Mouse (Mus musculus) myocyte (in vitro differentiated cells): ENCODE measurements around the gene Tmem234. TPM values are rescaled to one million over a fixed set of nuclear protein-coding genes. Genes with fewer than 3 reads are reported as not detected.
A peak's percentile ranks its signal among the peaks of the same experiment; 100 is the strongest.

Experiments used
- H3K27me3 ChIP-seq: one replicate; pipeline ENCODE4 v1.6.1; 2011; ENCODE audit not compliant: control insufficient read depth, insufficient read depth, insufficient read length
- H3K36me3 ChIP-seq: one replicate; pipeline ENCODE4 v1.6.1; 2011; ENCODE audit not compliant: control insufficient read depth, insufficient read depth
- H3K4me2 ChIP-seq: one replicate; pipeline ENCODE4 v1.6.1; 2011; ENCODE audit warnings: low read depth, control low read depth
- H3K4me3 ChIP-seq: one replicate; pipeline ENCODE4 v1.5.1; 2011; ENCODE audit warnings: mild to moderate bottlenecking, control low read depth, moderate library complexity
- H3K79me2 ChIP-seq: one replicate; pipeline ENCODE4 v1.6.1; 2011; ENCODE audit not compliant: control insufficient read depth, insufficient read depth
- H3ac ChIP-seq: one replicate; pipeline ENCODE4 v1.6.1; 2011; ENCODE audit not compliant: control insufficient read depth, insufficient read length
- CEBPB ChIP-seq: IDR thresholded peaks from 2 replicates; pipeline ENCODE4 v1.6.1; 2011; ENCODE audit warnings: mild to moderate bottlenecking, moderate library complexity; ENCODE audit not compliant: poor library complexity, insufficient read depth, severe bottlenecking
- E2F4 ChIP-seq: IDR thresholded peaks from one replicate; pipeline ENCODE4 v1.6.1; 2011; ENCODE audit warnings: mild to moderate bottlenecking, control low read depth, moderate library complexity; ENCODE audit not compliant: insufficient read depth
- MAX ChIP-seq: IDR thresholded peaks from one replicate; pipeline ENCODE4 v1.6.1; 2011; ENCODE audit warnings: low read depth, mild to moderate bottlenecking, control low read depth
- MYOD1 ChIP-seq, 3 experiments: IDR thresholded peaks; one replicate each; pipeline ENCODE4 v1.6.1; 2011; ENCODE audit warnings: control low read depth in 2 of 3, low read depth in 2 of 3, mild to moderate bottlenecking in 2 of 3, moderate library complexity in 1 of 3; ENCODE audit not compliant: insufficient read length in 2 of 3, control insufficient read depth in 1 of 3
- MYOG ChIP-seq, 3 experiments: IDR thresholded peaks; one replicate each; pipeline ENCODE4 v1.6.1; 2011; ENCODE audit warnings: control low read depth in 2 of 3, low read depth in 2 of 3, mild to moderate bottlenecking in 2 of 3; ENCODE audit not compliant: insufficient read length in 2 of 3, control insufficient read depth in 1 of 3, insufficient read depth in 1 of 3
- POLR2A ChIP-seq: IDR thresholded peaks from one replicate; pipeline ENCODE4 v1.6.1; 2011; ENCODE audit warnings: low read depth, mild to moderate bottlenecking, control low read depth, moderate library complexity; ENCODE audit not compliant: insufficient read length
- POLR2AphosphoS2 ChIP-seq: IDR thresholded peaks from one replicate; pipeline ENCODE4 v1.6.1; 2011; ENCODE audit warnings: low read depth, control low read depth; ENCODE audit not compliant: insufficient read length
- REST ChIP-seq: IDR thresholded peaks from one replicate; pipeline ENCODE4 v1.6.1; 2011; ENCODE audit warnings: mild to moderate bottlenecking, control low read depth, moderate library complexity; ENCODE audit not compliant: insufficient read depth, insufficient read length
- SRF ChIP-seq: IDR thresholded peaks from one replicate; pipeline ENCODE4 v1.6.1; 2011; ENCODE audit warnings: low read depth; ENCODE audit not compliant: control insufficient read depth, insufficient read length
- TCF12 ChIP-seq: IDR thresholded peaks from one replicate; pipeline ENCODE4 v1.6.1; 2011; ENCODE audit warnings: mild to moderate bottlenecking, control low read depth; ENCODE audit not compliant: poor library complexity, insufficient read depth, severe bottlenecking
- TCF3 ChIP-seq: IDR thresholded peaks from one replicate; pipeline ENCODE4 v1.6.1; 2011; ENCODE audit warnings: low read depth, control low read depth; ENCODE audit not compliant: insufficient read length
- USF1 ChIP-seq: IDR thresholded peaks from one replicate; pipeline ENCODE4 v1.6.1; 2011; ENCODE audit warnings: low read depth, mild to moderate bottlenecking, control low read depth, moderate library complexity
- polyA plus RNA-seq: library from polyadenylated mRNA; unstranded; fragments of >200 nt; fragmentation: generic; extraction: Trizol; gene quantifications from one replicate; pipeline ENCODE4 v1.2.1, GENCODE M21; 2012; ENCODE audit warnings: missing spikeins

Tmem234 gene
- polyA plus RNA-seq, 1 experiment, result 220 TPM

- H3ac ChIP-seq, result no peak overlapping the region
- H3K79me2 ChIP-seq, result peaks cover 5% of the 10 kb centered on the region
- H3K36me3 ChIP-seq, result no peaks in the 10 kb centered on the region
- H3K4me2 ChIP-seq, result no peak overlapping the region
- H3K4me3 ChIP-seq, result no peak overlapping the region
- H3K27me3 ChIP-seq, result no peaks in the 10 kb centered on the region
- TF ChIP-seq TCF3 (no peak), SRF (no peak), USF1 (no peak), MAX (no peak), E2F4 (no peak), POLR2AphosphoS2 (no peak)
Measured at GRCm38 (mm10) chr4:129620419-129621282, 20.2 kb downstream of the Tmem234 start.

- no peaks in the 10 kb centered on the region for H3K27me3 ChIP-seq
- TF ChIP-seq TCF12 (no peak), MYOD1 (IDR thresholded peaks at IDR 0.05; ENCODE audit: control insufficient read depth in 1 of 3, insufficient read length in 2 of 3, low read depth in 2 of 3) (no peak), MAX (no peak), TCF3 (no peak), CEBPB (no peak), SRF (no peak), REST (no peak), USF1 (no peak), POLR2AphosphoS2 (no peak), POLR2A (no peak), E2F4 (no peak), MYOG (IDR thresholded peaks at IDR 0.05; ENCODE audit: control insufficient read depth in 1 of 3, insufficient read depth in 1 of 3, insufficient read length in 2 of 3, low read depth in 2 of 3) (no peak)
- H3K4me3 ChIP-seq, result no peak overlapping the region
- peaks cover 5% of the 10 kb centered on the region for H3K79me2 ChIP-seq
- no peaks in the 10 kb centered on the region for H3K36me3 ChIP-seq
- no peak overlapping the region for H3K4me2 ChIP-seq
- no peak overlapping the region for H3ac ChIP-seq
Measured at GRCm38 (mm10) chr4:129621283-129621841, 20.9 kb downstream of the Tmem234 start.

- Histone ChIP-seq H3K4me3 (peak overlapping the region; percentile 50), H3K79me2 (peaks cover 5% of the 10 kb centered on the region), H3K4me2 (peak overlapping the region; percentile 99), H3ac (no peak overlapping the region), H3K36me3 (peaks cover 6% of the 10 kb centered on the region), H3K27me3 (no peaks in the 10 kb centered on the region)
- TF ChIP-seq POLR2AphosphoS2 (no peak), SRF (no peak), TCF3 (no peak), MAX (no peak), E2F4 (no peak), MYOD1 (IDR thresholded peaks at IDR 0.05; ENCODE audit: control insufficient read depth in 1 of 3, insufficient read length in 2 of 3, low read depth in 2 of 3) (no peak), POLR2A (no peak), MYOG (IDR thresholded peaks at IDR 0.05; ENCODE audit: control insufficient read depth in 1 of 3, insufficient read depth in 1 of 3, insufficient read length in 2 of 3, low read depth in 2 of 3) (no peak), REST (no peak), TCF12 (no peak), CEBPB (no peak)
Measured at GRCm38 (mm10) chr4:129622120-129622802, 21.8 kb downstream of the Tmem234 start.

GRCm38 (mm10) chr4:129622803-129623535, 22.5 kb downstream of the Tmem234 start:
- peak overlapping the region; percentile 50 for H3K4me3 ChIP-seq
- H3K4me2 ChIP-seq, result peak overlapping the region; percentile 99
- no peaks in the 10 kb centered on the region for H3K27me3 ChIP-seq
- peaks cover 5% of the 10 kb centered on the region for H3K79me2 ChIP-seq
- H3ac ChIP-seq, result no peak overlapping the region
- peaks cover 6% of the 10 kb centered on the region for H3K36me3 ChIP-seq
- TF ChIP-seq USF1 (no peak), TCF3 (no peak), CEBPB (no peak), MYOD1 (IDR thresholded peaks at IDR 0.05; ENCODE audit: control insufficient read depth in 1 of 3, insufficient read length in 2 of 3, low read depth in 2 of 3) (no peak), MYOG (IDR thresholded peaks at IDR 0.05; ENCODE audit: control insufficient read depth in 1 of 3, insufficient read depth in 1 of 3, insufficient read length in 2 of 3, low read depth in 2 of 3) (no peak), E2F4 (no peak), POLR2A (no peak), POLR2AphosphoS2 (no peak), MAX (no peak), SRF (no peak), REST (no peak), TCF12 (no peak)
